Mouse (Mus musculus) cortical plate, adult 2 months (tissue): ENCODE measurements around the gene 4930583I09Rik.

Experiments
- CTCF ChIP-seq: fragments of 200-500 bp; IDR thresholded peaks from 2 replicates; pipeline ENCODE4 v1.5.1; 2011; ENCODE audit warnings: mild to moderate bottlenecking, control low read depth, low read length; ENCODE audit not compliant: insufficient read depth; ENCODE audit errors: extremely low read depth
- POLR2A ChIP-seq: fragments of 200-500 bp; IDR thresholded peaks from 2 replicates; pipeline ENCODE4 v1.6.1; 2011; ENCODE audit warnings: mild to moderate bottlenecking, low read length, control low read depth; ENCODE audit not compliant: insufficient read depth; ENCODE audit errors: extremely low read depth

DNA sequence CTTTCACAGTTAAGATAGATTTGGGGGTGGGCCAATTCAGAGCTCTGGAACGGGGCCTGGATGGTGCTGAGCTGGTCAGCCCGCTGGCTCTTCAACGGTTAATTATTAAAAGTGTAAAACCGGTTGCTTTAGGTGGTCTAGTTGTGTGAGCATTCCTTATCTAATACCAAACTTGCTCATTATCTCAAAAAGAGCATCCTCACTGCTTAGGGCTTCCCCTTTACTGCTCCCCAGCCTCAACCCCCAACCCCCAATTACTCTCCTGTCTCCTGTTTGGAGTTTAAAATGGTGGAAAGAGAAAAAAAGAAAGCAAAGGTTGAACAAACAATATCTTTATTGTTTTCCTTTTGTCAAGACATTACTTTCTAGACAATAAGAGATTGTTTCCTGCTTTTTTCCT lies 27.9 kb upstream of the 4930583I09Rik start:
- TF ChIP-seq CTCF (no peak), POLR2A (no peak)
